Mouse (Mus musculus) lung, postnatal 0 days (tissue): ENCODE measurements at regions not wholly inside any gene's neighbourhood (a gene's known extent, or its start where the extent isn't known, plus 50 kb on each side); places are given as distances from the start of the nearest gene placed in this dataset.

Experiments
- CTCF ChIP-seq: IDR thresholded peaks from 2 replicates; pipeline ENCODE4 v1.5.1; 2016; ENCODE audit warnings: antibody characterized with exemption, mild to moderate bottlenecking
- EP300 ChIP-seq: IDR thresholded peaks from 2 replicates; pipeline ENCODE4 v1.6.1; 2016; ENCODE audit warnings: antibody characterized with exemption, mild to moderate bottlenecking, control low read depth

DNA sequence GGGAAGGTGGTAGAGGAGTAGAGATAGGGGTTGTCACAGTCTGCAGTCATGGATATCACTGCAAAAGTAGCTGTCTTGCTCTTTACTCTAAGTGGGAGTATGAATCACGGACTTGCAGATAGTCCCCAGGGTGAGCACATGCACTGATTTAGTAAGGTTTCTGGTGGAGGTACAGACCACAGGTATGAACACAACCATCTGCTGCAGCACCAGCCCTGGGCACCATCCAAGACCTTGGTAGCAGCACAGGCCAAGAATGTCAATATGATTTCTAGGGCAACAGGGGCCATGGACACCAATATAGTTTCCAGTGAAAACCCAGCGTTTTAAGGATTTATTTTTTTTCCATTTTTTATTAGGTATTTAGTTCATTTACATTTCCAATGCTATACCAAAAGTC, 913.7 kb upstream of the Kirrel3 start:
- no peak for TF ChIP-seq CTCF
- no peak for TF ChIP-seq EP300
